ENCODE assay signal across 8 mouse cellular contexts in the genomic region with DNA sequence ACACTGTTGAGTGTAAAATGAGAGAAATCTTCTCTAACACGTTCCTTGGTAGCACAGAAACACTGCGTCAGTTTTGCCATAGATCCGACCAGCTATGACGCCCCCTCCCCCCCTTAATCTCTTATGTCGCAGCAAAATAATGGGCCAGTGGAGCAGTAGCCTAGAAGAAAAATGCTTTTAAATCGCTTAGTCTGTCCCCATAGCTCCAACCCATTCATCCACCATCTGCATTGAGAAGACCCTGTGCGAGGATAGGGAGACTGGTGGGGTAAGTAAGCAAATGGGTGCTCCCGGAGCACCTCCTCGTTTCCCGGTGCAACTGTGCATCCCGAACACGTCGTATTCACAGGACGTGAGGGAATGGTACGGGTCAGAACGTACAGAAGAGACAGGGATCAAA. TPM values are rescaled to one million over a fixed set of nuclear protein-coding genes. Genes with fewer than 3 reads are reported as not detected.
DNase-seq lines count a peak whose midpoint lies in the region; ATAC-seq and TF ChIP-seq lines count a peak whose summit lies in the region.

No protein-coding gene starts in this region.

- TF ChIP-seq CTCF in brain, embryonic 14.5 days (IDR thresholded peaks at IDR 0.05; ENCODE audit: borderline replicate concordance, extremely low read depth, insufficient read depth, insufficient read length) = no peak

- no peak for TF ChIP-seq POLR2A in brain, embryonic 14.5 days (IDR thresholded peaks at IDR 0.05; ENCODE audit: borderline replicate concordance, extremely low read depth, insufficient read depth, insufficient read length, poor library complexity, severe bottlenecking)

- peak overlapping the region; percentile 85 for H3K27ac ChIP-seq in heart, embryonic 11.5 days (ENCODE audit: low read depth, low read length)
- peak overlapping the region; percentile 92 for H3K27ac ChIP-seq in hindbrain, embryonic 16.5 days (ENCODE audit: low read depth, low read length)
- peak overlapping the region; percentile 94 for H3K27ac ChIP-seq in midbrain, embryonic 16.5 days (ENCODE audit: low read length)

- DNase-seq in heart, postnatal 14 days = no peak
- DNase-seq in 3T3-L1 (ENCODE audit: low read depth, low spot score) = peak; percentile 52
- peak; percentile 65 for DNase-seq in brain, embryonic 14.5 days (ENCODE audit: low read depth)
- no peak for DNase-seq in urinary bladder, postnatal 10 days (ENCODE audit: low spot score)
- no peak for DNase-seq in gastrocnemius, postnatal 4 days (ENCODE audit: low spot score in 2 of 2)

- H3K4me3 ChIP-seq in heart, embryonic 11.5 days (ENCODE audit: low read depth, low read length) = peak overlapping the region; percentile 95
- peak overlapping the region; percentile 93 for H3K4me3 ChIP-seq in hindbrain, embryonic 16.5 days (ENCODE audit: low read length)
- H3K4me3 ChIP-seq in midbrain, embryonic 16.5 days (ENCODE audit: low read depth, low read length) = peak overlapping the region; percentile 82

- peak overlapping the region; percentile 89 for H3K4me2 ChIP-seq in heart, embryonic 11.5 days
- H3K4me2 ChIP-seq in hindbrain, embryonic 16.5 days (ENCODE audit: low read length) = peak overlapping the region; percentile 56
- peak overlapping the region; percentile 55 for H3K4me2 ChIP-seq in midbrain, embryonic 16.5 days (ENCODE audit: low read length)

- H3K9me3 ChIP-seq in heart, embryonic 11.5 days (replicated peaks; ENCODE audit: control insufficient read depth, low read length) = no peaks in the 10 kb centered on the region
- no peaks in the 10 kb centered on the region for H3K9me3 ChIP-seq in hindbrain, embryonic 16.5 days (ENCODE audit: control insufficient read depth, low read length)
- no peaks in the 10 kb centered on the region for H3K9me3 ChIP-seq in midbrain, embryonic 16.5 days (replicated peaks; ENCODE audit: control insufficient read depth, low read length, poor library complexity, severe bottlenecking)

- WGBS in heart, embryonic 11.5 days (ENCODE audit: insufficient replicate concordance) = 1% methylated on average over 16 of the region's 16 CpGs
- WGBS in hindbrain, embryonic 16.5 days = under 1% methylated on average over 16 of the region's 16 CpGs
- under 1% methylated on average over 16 of the region's 16 CpGs for WGBS in midbrain, embryonic 16.5 days

- peaks cover 8% of the 10 kb centered on the region for H3K4me1 ChIP-seq in heart, embryonic 11.5 days (ENCODE audit: control insufficient read depth, insufficient read depth, low read length)
- H3K4me1 ChIP-seq in hindbrain, embryonic 16.5 days (ENCODE audit: control insufficient read depth, insufficient read depth, low read depth, low read length) = peaks cover 18% of the 10 kb centered on the region
- peaks cover 18% of the 10 kb centered on the region for H3K4me1 ChIP-seq in midbrain, embryonic 16.5 days (ENCODE audit: control insufficient read depth, insufficient read depth, low read length)

- no peaks in the 10 kb centered on the region for H3K27me3 ChIP-seq in heart, embryonic 11.5 days (ENCODE audit: control insufficient read depth, insufficient read depth, low read length)
- no peaks in the 10 kb centered on the region for H3K27me3 ChIP-seq in hindbrain, embryonic 16.5 days (replicated peaks; ENCODE audit: control insufficient read depth, insufficient read depth, low read length)
- no peaks in the 10 kb centered on the region for H3K27me3 ChIP-seq in midbrain, embryonic 16.5 days (ENCODE audit: control insufficient read depth, insufficient read depth, low read depth, low read length)

- H3K9ac ChIP-seq in heart, embryonic 11.5 days (ENCODE audit: low read depth, low read length) = peak overlapping the region; percentile 82
- H3K9ac ChIP-seq in hindbrain, embryonic 16.5 days (ENCODE audit: low read depth, low read length) = peak overlapping the region; percentile 91
- peak overlapping the region; percentile 80 for H3K9ac ChIP-seq in midbrain, embryonic 16.5 days (ENCODE audit: low read depth, low read length)

- no peaks in the 10 kb centered on the region for H3K36me3 ChIP-seq in heart, embryonic 11.5 days (ENCODE audit: control insufficient read depth, insufficient read depth, low read length)
- no peaks in the 10 kb centered on the region for H3K36me3 ChIP-seq in hindbrain, embryonic 16.5 days (ENCODE audit: control insufficient read depth, insufficient read depth, low read length)
- no peaks in the 10 kb centered on the region for H3K36me3 ChIP-seq in midbrain, embryonic 16.5 days (ENCODE audit: control insufficient read depth, insufficient read depth, low read length)

- intact Hi-C loops in heart, postnatal 14 days (cut with DNase I) = loop anchor here (2.0 to 5.0 kb wide), 3 partner anchors 131 to 299 kb away; a partner anchor contains a TSS

- no peak for ATAC-seq in heart, embryonic 11.5 days (replicated peaks; ENCODE audit: insufficient number of reproducible peaks, low FRiP score, low TSS enrichment)
- ATAC-seq in hindbrain, embryonic 16.5 days = peak; percentile 15
- ATAC-seq in midbrain, embryonic 16.5 days = peak; percentile 27

RNA-seq across cellular contexts. Expression of a gene that starts 0.4 kb away (rescaled TPM):
- polyA plus RNA-seq in heart, embryonic 11.5 days (2014; fragmentation: Nextera tagmentation; extraction: Ambion mirVana) = 27.1 and 32.5 TPM in 2 replicates
- total RNA-seq in heart, postnatal 14 days (2021) = 100 to 1,000 TPM; 136 to 137 TPM
- 87.3 and 123 TPM in 2 replicates for polyA plus RNA-seq in brain, embryonic 14.5 days (2012; rRNA removed)
- polyA plus RNA-seq in hindbrain, embryonic 16.5 days (2015; fragmentation: Nextera tagmentation; extraction: Ambion mirVana) = 131 and 151 TPM in 2 replicates
- 123 and 143 TPM in 2 replicates for polyA plus RNA-seq in midbrain, embryonic 16.5 days (2015; fragmentation: Nextera tagmentation; extraction: Ambion mirVana)
- total RNA-seq in gastrocnemius, postnatal 4 days (2021) = 100 to 1,000 TPM; 179 to 185 TPM

RNA-seq across cellular contexts. Expression of a gene that starts 0.7 kb away (rescaled TPM):
- 7.0 TPM in 2 replicates for polyA plus RNA-seq in heart, embryonic 11.5 days (2014; fragmentation: Nextera tagmentation; extraction: Ambion mirVana)
- total RNA-seq in heart, postnatal 14 days (2021) = 1 to 10 TPM; 2.3 TPM
- 4.9 and 6.7 TPM in 2 replicates for polyA plus RNA-seq in brain, embryonic 14.5 days (2012; rRNA removed)
- 20.1 and 22.9 TPM in 2 replicates for polyA plus RNA-seq in hindbrain, embryonic 16.5 days (2015; fragmentation: Nextera tagmentation; extraction: Ambion mirVana)
- polyA plus RNA-seq in midbrain, embryonic 16.5 days (2015; fragmentation: Nextera tagmentation; extraction: Ambion mirVana) = 23.2 and 26.5 TPM in 2 replicates
- 1 to 10 TPM; 4.8 to 5.2 TPM for total RNA-seq in gastrocnemius, postnatal 4 days (2021)

Comparison
In these comparisons a context has a peak if more than half of its experiments do, and no peak if none do; other contexts are left out.
1. DNase-seq: peak in 3T3-L1 (single experiment) and brain, embryonic 14.5 days (single experiment); none in heart, postnatal 14 days (0 of 2), urinary bladder, postnatal 10 days (single experiment) and gastrocnemius, postnatal 4 days (0 of 2).
2. Peak in every context shown above with its lines, with median percentiles within 50 percentile points of each other: H3K27ac ChIP-seq, H3K4me2 ChIP-seq, H3K4me3 ChIP-seq and H3K9ac ChIP-seq.